Mouse (Mus musculus) left cerebral cortex, postnatal 10 days (tissue): ENCODE data around the gene Iffo2. TPM values are rescaled to one million over a fixed set of nuclear protein-coding genes. Genes with fewer than 3 reads are reported as not detected.

Experiments used
- DNase-seq, 2 experiments: peaks; one replicate each; pipeline ENCODE4 v3.0.0; 2021 to 2022; ENCODE audit warnings: low spot score in 2 of 2, mixed read lengths in 1 of 2; ENCODE audit errors: extremely low spot score in 1 of 2
- intact Hi-C: fragments of 180-260 bp; cut with DNase I; formaldehyde crosslinking; loops from one replicate; pipeline ENCODE4 v1.15.1; 2025
- total RNA-seq, 2 experiments: library from RNA; stranded (reverse); gene quantifications; 2 replicates each; pipeline ENCODE4 v1.2.3; 2021

Gene Iffo2
- total RNA-seq, 2 experiments from 2014 or later: 18.4 to 18.9 TPM

DNA sequence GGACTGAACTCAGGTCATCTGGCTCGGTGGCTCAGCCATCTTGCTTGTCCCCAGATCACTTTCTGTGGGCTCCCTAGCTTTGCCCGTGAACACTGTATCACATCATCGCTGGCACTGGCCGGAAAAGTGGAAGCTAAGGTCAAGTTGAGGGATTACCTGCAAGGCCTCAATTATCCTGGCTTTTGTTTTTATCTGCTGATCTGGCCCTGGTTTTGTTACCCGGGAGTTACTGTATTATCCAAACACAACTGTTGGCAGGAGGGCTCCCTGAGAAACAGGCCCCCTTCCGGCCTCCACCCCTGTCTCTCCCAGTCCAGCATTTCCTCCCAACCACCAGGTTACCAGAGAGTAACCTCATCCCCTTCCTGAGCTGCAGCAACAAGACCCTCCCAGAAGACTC, 11.1 kb upstream of the Iffo2 start:
- intact Hi-C loops: no loop called here
- no peak for DNase-seq

DNA sequence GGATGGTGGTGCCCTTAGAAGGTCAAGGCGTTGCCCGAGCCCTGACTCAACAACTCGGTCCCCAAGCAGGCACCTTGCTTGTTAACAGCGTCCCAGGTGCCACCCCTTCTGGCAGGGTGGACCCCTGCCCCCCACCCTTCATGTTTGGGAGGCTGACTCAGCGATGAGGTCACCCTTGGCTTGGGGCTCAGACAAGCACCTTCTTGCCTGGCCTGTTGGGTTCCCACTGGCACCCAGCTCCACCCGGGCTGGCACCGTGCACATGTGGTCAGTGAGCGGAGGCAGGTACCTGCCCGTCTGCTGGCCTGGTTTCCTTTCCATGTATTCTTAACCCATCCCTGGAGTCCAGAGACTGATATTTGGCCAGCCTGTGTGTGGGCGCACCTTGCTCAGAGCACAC, 8.4 kb upstream of the Iffo2 start:
- DNase-seq: no peak
- intact Hi-C loops: no loop called here

DNA sequence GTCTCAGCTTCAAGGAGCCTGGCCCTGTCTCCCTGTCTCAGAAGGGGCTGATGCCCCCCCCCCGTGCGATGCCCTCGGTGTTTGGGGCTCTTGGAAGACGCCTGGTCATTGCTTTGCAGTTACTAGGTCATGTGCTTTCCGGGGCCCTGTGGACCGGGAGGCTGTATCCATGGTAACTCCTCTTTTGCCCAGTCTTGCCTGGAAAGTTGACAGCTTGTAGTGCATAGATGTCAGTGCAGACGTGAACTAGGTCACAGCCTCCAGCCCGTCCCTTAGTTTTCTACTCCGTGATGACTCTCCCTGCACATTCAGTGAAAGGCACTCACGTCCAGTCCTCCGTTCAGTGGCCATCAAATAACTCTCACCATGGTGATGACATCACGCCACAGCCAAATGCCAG, 3.9 kb upstream of the Iffo2 start:
- DNase-seq: peak in 1 of 2 experiments; percentile 15
- intact Hi-C loops: no loop called here

DNA sequence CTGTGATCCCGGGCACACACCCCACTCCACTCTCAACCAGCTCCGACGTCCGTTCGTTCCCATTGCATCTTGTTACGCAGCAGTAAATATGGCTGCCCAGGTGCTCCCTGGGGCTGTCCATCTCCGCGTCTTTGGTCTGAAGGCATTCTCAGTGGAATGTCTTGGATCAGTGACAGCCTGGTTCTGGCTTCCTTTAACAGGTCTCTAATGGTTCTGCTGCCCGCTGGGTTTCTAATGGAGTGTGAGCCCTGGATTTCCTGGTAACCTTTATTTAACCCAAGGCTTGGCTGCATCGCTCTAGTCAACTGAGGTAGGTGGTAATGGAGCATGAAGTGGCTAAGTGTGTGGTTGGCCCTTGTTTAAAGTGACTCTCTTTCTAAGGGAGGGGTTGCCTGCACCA, 1.7 kb downstream of the Iffo2 start:
- intact Hi-C loops: no loop called here

DNA sequence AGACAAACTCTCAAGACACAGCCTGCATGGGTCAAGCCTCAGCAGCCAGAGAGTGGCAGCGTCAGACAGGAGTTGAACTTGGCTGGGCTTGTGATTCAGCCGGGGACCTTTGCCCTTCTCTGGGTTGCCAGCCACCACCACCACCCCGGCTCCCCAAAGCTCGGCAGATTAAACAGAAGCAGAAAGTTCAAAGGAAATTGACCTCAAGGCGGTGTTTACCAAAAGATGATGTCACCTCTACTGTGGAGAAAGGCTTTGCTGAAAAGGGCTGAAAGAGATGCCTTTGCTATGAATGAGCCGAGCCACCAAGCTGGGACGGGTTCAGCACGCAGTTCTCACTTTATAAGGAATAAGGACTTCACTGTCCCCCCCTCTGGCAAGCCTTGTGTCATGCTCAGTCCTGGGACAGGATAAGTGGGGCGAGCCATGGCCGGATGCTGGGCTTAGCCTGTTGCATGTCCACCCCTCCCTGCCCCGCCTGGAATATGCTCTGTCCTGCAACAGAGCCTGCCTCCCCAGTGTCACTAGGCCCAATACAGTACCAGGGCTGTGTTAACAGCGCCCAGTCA, 4.9 kb downstream of the Iffo2 start:
- intact Hi-C loops: no loop called here
- DNase-seq: peak in 1 of 2 experiments; percentile 65

More for the DNA sequence above, 1.7 kb downstream of the Iffo2 start:
- no peak for DNase-seq

DNA sequence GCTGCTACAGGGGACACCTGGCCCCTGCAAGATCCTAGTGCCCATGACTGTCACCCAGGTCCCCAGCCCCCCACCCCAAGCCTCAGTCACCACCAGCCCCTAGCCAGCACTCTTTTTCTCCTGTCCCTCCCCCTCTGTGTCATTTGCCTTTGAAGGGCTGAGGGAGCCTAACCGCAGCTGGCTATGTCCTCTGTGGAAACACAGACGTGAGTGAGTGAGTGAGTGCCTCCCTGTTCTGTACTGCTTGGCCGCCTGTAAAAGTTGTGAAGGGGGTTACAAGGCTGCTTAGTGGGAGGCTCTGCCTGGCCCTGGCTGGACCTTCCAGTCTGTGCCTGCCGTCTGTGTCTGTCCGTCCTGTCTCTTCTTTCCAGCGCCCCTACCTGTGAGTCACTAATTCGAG, 5.4 kb downstream of the Iffo2 start:
- DNase-seq: no peak
- intact Hi-C loops: no loop called here

DNA sequence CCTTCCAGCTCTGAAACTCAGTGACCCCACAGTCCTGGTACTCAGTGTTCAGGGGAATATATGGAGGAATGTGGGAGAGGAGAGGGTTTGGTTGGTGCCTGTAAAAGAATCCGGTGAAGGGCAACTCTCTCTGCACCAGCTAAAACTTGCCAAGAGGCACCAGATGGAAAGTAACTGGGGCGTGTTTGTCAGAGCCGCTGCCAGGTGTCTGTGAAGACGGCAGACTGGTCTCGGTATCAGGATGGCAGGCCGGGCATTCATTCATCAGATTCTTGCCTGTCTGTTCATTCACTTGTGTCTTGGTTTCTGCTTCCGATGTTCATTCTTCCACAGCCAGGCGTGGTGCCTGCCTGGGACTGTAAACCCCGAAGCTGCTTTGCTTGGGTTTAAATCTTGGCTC, 6.4 kb downstream of the Iffo2 start:
- intact Hi-C loops: no loop called here
- no peak for DNase-seq

DNA sequence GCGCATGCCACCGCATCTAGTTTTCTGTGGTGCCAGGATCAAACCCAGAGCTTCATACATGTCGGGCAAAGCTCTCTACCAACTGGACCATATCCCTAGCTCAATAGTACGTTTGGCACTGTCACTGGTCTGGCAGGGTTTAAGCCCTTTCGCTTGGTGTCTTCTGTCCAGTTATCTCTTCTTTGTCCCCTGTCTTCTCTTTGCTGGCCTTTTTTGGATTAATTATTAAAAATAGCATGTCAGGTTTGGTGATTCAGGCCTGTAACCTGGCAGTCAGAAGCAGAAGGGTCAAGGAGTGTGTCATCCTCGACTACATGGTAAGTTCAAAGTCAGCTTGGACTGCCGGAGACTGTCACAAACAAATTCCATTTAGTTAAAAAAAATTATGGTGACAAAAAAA, 10.4 kb downstream of the Iffo2 start:
- DNase-seq: no peak
- intact Hi-C loops: no loop called here

DNA sequence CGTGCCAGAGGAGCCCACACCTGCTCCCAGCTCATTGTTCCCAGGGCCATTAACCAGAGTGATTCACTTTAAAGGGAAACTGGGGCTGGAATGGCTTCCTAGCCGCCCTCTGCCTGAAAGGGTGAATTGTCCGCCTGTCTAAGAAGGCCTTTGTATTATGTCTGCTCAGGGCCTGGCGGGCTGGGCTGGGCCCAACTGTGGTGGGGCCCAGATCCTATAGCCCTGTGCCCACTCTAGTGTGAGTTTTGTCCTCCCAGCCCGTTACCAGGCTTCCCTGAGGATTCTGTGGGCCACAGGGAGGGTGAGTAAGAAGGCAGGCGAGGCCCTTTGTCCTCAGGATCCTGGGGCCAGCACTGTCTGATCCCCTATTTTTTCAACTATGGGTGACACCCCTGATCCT, 15.4 kb downstream of the Iffo2 start:
- no peak for DNase-seq
- intact Hi-C loops: no loop called here

DNA sequence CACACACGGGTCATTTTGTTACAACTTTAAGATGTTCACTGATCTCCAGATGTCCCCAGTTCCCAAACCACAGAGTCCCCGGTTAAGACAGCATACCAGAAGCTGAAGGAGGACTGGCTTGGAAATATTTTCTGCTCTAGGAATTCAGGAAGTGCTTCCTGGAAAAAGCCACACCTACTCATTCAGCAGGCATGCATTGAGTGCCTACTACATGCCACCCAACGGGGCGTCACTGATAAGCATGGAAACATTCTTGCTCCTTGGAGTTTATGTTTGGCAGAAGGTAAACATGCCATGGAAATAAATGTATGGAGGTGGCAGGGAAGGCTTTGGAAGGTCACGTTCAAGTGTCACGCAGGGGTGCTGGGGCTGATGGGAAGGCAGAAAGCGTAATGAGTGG, 19.1 kb downstream of the Iffo2 start:
- intact Hi-C loops: no loop called here

DNA sequence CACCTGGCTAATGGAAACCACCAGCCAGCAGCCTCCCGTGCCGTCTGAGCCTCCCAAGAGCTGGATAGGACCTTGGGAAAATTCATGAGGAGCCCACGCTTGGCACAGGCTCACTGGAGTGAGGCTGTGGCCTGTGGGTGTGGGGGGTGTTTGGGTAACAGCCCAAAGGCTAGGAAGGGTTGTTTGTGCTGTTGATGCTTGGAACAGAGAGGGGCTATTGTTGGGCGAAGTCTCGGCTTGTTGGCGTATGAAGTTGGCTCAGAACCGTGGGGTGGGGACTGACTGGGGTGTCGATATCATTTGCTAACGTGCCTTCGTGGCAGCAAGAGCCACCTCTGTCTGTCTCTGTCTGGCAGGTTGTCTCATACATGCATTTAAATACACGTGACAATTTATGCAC, 24.9 kb downstream of the Iffo2 start:
- intact Hi-C loops: no loop called here
- DNase-seq: no peak

More for the DNA sequence above, 19.1 kb downstream of the Iffo2 start:
- DNase-seq: no peak

DNA sequence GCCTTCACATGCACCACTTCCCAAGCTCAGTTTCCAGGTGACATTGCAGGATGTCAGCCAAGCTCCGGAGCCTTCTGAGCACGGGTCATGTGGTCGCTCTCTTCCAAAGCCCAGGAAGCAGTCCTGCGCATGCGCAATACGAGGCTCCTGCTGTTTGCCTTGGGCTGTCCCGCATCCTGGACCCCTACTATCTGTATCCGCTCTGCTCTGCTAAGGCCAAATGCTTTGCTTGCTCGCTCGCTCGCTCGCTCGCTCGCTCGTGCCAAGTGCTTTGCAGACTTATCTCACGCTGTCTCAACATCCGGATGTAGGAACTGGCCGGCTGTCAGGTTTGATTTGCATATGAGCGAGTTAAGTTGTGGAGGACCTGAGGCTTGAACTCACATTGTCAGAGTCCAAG, 25.6 kb downstream of the Iffo2 start:
- DNase-seq: peak in 1 of 2 experiments; percentile 81
- intact Hi-C loops: no loop called here

DNA sequence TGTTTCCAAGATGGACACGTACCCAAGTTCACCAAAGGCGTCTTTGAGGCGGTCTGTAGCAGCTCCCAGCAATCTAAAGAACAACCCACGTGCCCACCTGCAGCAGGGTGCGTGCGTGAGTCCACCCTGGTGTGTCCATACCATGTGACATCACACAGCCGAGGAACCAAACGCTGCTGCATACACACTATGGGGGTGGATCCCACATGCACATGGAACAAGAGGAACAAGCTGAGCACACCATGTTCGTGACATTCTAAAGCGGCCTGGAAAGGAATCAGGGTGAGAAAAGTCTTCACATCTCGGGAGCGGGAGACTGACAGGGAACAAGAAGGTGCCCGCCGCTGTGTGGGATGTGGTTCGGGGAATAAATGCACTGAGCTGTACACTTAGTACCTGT, 38.0 kb downstream of the Iffo2 start:
- intact Hi-C loops: no loop called here
- DNase-seq: no peak

DNA sequence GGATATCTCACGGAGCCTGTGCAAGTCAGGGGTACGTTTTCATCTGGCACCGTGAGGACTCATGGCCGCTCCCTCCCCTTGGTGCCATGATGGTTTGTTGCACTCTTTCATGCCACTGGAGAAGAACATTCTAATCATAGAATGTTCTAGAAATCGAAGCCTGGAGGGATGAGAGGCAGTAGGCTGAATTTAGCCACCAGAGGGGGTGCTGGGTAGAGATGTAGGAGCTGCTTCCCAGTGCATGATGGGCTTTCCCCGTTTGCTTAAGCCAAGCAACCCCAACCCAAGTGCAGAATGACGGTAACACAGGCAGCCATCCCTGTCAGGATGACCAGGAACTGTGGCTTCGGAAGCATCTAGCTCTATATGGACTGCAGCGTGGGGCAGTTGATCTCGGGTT, 40.4 kb downstream of the Iffo2 start:
- no peak for DNase-seq
- intact Hi-C loops: loop anchor here (5.0 kb wide), 1 partner anchor 63 kb away; no protein-coding TSS in a partner anchor

DNA sequence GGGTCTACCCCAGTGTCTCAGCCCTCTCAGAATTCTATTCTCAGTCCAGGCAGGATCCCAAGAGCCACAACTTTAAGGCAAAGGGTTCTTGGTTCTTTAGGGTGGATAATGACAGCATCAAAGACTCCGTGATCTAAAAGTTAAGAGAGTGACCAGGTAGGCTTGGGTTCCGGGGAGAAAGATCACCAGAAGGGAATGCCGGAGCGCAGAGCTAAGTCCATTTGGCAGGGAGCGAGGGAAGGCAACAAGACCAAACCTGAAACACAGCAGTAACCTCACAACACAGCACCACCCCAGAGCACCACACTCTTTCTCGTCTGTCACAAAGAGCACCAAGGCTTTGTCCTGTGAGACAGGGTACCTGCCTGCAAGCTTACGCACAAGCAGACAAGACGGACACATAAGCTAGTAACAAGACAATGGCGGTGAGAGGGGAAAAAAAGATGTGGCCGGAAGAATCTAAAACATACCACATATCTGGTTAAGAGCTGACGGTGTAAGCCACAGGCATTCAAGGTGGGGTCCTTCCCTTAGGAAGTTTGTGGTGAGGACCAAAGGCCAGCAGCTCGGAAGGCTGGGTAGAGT, 42.7 kb downstream of the Iffo2 start:
- intact Hi-C loops: loop anchor here (5.0 kb wide), 1 partner anchor 66 kb away; no protein-coding TSS in a partner anchor

DNA sequence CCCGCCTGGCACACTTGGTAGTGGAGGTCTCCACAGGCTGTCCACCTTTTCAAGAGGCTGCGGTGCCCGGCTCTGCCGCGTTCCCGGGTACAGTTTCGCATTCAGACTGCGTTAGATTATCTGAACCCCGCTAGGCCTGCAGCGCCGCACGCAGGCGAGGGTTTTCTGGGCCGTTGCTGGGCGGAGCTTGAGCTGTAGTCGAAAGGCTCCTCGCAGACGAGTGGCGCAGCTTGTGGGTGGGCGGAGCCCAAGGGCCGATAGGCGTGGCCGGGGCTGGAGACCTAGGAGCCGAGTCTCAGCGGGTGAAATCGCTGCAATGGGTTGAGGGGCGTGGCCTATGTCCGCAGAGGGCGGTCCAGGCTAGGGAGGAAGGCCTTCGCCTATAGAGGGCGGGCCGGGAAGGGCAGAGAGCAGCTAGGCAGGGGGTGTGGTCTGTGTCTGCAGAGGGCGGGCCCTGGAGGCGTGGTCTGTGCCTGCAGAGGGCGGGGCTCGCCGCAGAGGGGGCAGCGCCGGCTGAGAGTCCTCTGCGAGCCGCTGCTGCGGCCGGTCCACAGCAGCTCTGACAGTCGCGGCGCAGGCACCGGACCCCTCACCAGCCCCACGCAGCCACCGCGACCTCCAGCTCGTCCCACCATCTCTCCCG, 43.9 kb downstream of the Iffo2 start:
- intact Hi-C loops: loop anchor here (2.0 to 5.0 kb wide), 2 partner anchors 49 to 67 kb away; partner anchors contain the start of gene Aldh4a1
- DNase-seq: peak; percentile 96 to 99

More for the DNA sequence above, 42.7 kb downstream of the Iffo2 start:
- peak in 1 of 2 experiments; percentile 18 for DNase-seq

DNA sequence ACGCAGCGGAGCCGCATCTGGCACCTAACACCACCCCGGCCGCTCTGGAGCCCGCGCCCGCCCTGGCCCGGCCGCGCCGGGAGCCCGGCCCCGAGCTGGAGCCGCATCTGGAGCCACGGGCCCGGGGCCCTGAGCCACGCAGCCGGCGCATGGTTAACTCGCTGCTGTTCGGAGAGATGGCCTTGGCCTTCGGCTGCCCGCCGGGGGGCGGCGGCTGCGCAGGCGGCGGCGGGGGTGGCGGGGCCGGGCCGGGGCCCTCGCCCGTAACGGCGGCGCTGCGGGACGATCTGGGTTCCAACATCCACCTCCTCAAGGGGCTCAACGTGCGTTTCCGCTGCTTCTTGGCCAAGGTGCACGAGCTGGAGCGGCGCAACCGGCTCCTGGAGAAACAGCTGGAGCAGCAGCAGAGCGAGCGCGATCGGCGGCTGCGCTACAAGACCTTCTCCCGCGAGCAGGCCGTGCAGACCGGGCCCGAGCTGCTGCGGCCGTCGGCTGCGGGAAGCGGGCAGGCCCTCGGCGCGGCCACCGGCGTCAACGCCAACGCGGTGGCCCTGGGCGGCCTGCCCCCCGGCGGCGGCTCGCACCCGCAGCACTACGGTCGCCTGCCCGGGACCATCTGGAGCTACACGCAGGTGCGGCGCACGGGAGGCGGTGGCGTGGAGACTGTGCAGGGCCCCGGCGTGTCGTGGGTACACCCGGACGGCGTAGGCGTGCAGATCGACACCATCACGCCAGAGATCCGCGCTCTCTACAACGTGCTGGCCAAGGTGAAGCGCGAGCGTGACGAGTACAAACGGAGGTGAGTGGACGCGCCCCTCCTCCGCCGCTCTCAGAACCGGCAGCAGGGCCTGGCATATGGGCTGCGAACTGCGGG, 44.7 kb downstream of the Iffo2 start:
- peak in 1 of 2 experiments; percentile 75 for DNase-seq
- intact Hi-C loops: loop anchor here (2.0 to 5.0 kb wide), 3 partner anchors 37 to 68 kb away; partner anchors contain the start of gene Aldh4a1

DNA sequence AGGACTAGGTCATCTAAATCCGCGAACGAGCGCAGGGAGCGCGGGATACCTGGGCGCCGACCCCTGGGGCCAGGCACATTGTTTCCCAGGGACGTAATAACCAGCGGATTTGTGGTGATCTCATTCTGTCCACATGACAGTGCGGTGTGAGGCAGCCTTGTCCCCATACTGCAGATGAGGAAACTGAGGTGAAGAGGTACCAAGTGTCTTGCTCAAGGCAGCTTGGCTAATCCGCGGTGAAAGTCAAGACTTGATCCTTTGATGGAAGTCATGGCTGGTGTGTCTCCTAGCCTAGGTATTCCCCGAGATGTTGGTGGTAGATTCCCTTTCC, 45.3 kb downstream of the Iffo2 start:
- intact Hi-C loops: loop anchor here (2.0 to 5.0 kb wide), 2 partner anchors 37 to 47 kb away; partner anchors contain the start of gene Aldh4a1
- no peak for DNase-seq

DNA sequence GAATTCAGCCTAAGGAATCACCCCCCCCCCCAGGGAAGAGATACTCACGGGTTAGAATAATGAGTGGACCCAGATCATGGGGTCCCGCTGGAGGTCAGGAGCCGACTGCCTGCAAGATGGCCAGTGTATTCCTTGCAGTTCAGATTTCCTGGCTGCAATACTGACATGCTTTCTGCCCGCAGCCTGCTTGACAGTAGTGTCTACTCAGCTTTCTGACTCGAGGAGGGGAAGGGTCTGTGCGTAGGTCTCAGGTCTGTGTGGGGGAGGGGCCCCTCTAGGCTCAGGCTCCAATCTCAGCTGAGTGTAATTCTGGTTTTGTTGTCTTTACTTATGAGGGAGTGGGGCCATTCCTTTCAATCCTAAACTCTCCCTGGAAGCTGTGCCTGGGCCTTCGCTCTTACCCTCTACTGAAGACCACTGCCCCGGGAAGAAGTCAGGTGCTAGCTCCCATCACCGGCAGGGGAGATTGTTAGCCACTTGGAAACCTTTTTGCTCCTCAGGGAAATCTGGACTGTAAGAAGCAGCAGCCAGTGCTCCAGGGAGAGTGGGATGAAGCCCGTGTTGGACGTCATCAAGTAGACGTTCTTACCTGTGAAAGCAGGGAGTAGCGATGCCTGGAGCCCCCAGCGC, 46.0 kb downstream of the Iffo2 start:
- no peak for DNase-seq
- intact Hi-C loops: loop anchor here (5.0 kb wide), 1 partner anchor 36 kb away; no protein-coding TSS in a partner anchor
